Mouse (Mus musculus) G1E (cell line): ENCODE results near the gene Tm4sf5. TPM values are rescaled to one million over a fixed set of nuclear protein-coding genes. Genes with fewer than 3 reads are reported as not detected.
"Not testable (repeated sequence)": the region's sequence is repeated elsewhere in the genome, so short reads cannot be mapped to it uniquely, and the experiment has no call there.

Experiments
- ATAC-seq: 2 replicates; pipeline ENCODE4 v1.8.0; 2016; ENCODE audit warnings: mild to moderate bottlenecking; ENCODE audit not compliant: insufficient number of reproducible peaks, poor library complexity, low FRiP score, severe bottlenecking; ENCODE audit errors: extremely low read depth
- DNase-seq: peaks from one replicate; pipeline ENCODE4 v3.0.0; 2012; ENCODE audit warnings: low spot score
- H3K27me3 ChIP-seq: 2 replicates; pipeline ENCODE4 v1.6.1; 2012; ENCODE audit warnings: mild to moderate bottlenecking, low read length, inconsistent platforms; ENCODE audit not compliant: insufficient read depth
- H3K36me3 ChIP-seq: replicated peaks from 2 replicates; pipeline ENCODE3; 2012; ENCODE audit warnings: mild to moderate bottlenecking, inconsistent platforms
- H3K4me1 ChIP-seq: 2 replicates; pipeline ENCODE4 v1.6.1; 2012; ENCODE audit warnings: low read depth, low read length, inconsistent platforms, mixed read lengths; ENCODE audit not compliant: insufficient read depth
- H3K4me3 ChIP-seq: 2 replicates; pipeline ENCODE4 v1.5.1; 2012; ENCODE audit warnings: low read depth, mild to moderate bottlenecking, inconsistent platforms, low read length, moderate library complexity, mixed read lengths
- H3K9me3 ChIP-seq: replicated peaks from 2 replicates; pipeline ENCODE4 v1.6.1; 2012; ENCODE audit warnings: inconsistent platforms
- CTCF ChIP-seq: IDR thresholded peaks from 2 replicates; pipeline ENCODE4 v1.5.1; 2012; ENCODE audit warnings: low read depth, low read length, inconsistent platforms, mixed read lengths
- GATA1 ChIP-seq: IDR thresholded peaks from 2 replicates; pipeline ENCODE4 v1.6.1; 2012; ENCODE audit warnings: borderline replicate concordance, low read length, inconsistent platforms, mixed read lengths
- GATA2 ChIP-seq: IDR thresholded peaks from 2 replicates; pipeline ENCODE4 v1.6.1; 2012; ENCODE audit warnings: low read depth, low read length, inconsistent platforms, borderline replicate concordance
- POLR2AphosphoS5 ChIP-seq: IDR thresholded peaks from 2 replicates; pipeline ENCODE4 v1.6.1; 2012; ENCODE audit warnings: low read depth, low read length, inconsistent platforms; ENCODE audit not compliant: insufficient replicate concordance
- TAL1 ChIP-seq: conservative IDR thresholded peaks from 2 replicates; pipeline ENCODE4 v1.6.1; 2012; ENCODE audit warnings: low read depth, low read length, inconsistent platforms, mixed read lengths
- polyA plus RNA-seq: library from polyadenylated mRNA; stranded (reverse); fragments of >175 nt; gene quantifications from 2 replicates; pipeline ENCODE4 v1.2.3, GENCODE M21; 2012
- total RNA-seq, 2 experiments: library from RNA; stranded (forward) in 1 of 2; stranded (reverse) in 1 of 2; fragments of 200-1000 nt in 1 of 2; fragments of >200 nt in 1 of 2; fragmentation: Nextera tagmentation in 1 of 2; gene quantifications; 2 replicates each; pipeline ENCODE4 v1.2.3; 2014 to 2017

Tm4sf5 gene
- total and polyA plus RNA-seq, 3 experiments, result not detected

GRCm38 (mm10) chr11:70525184-70525678 is 20.2 kb downstream of the Tm4sf5 start, which contains the start of gene Psmb6:
Gene Psmb6 (plus strand): TSS chr11:70525367.
- no peak for TF ChIP-seq GATA1
- no peak for TF ChIP-seq TAL1
- no peak for TF ChIP-seq CTCF
- TF ChIP-seq POLR2AphosphoS5, result no peak
- no peak for TF ChIP-seq GATA2
- H3K4me1 ChIP-seq, result peaks cover 19% of the 10 kb centered on the region
- peaks cover 38% of the 10 kb centered on the region for H3K36me3 ChIP-seq
- DNase-seq (peak; percentile 80), ATAC-seq (peak; percentile 94)
- H3K27me3 ChIP-seq, result peaks cover 4% of the 10 kb centered on the region
- H3K9me3 ChIP-seq, result no peaks in the 10 kb centered on the region
- peak within 1 kb of the TSS; percentile 75 for H3K4me3 ChIP-seq

- ATAC-seq, result no peak
- peak; percentile 45 for DNase-seq
- no peaks in the 10 kb centered on the region for H3K9me3 ChIP-seq
- TF ChIP-seq POLR2AphosphoS5, result no peak
- no peak for TF ChIP-seq TAL1
- no peak for TF ChIP-seq CTCF
- TF ChIP-seq GATA2, result no peak
- TF ChIP-seq GATA1, result no peak
- H3K4me1 ChIP-seq, result peaks cover 19% of the 10 kb centered on the region
- peaks cover 1% of the 10 kb centered on the region for H3K27me3 ChIP-seq
- H3K36me3 ChIP-seq, result peaks cover 38% of the 10 kb centered on the region
- H3K4me3 ChIP-seq, result peak overlapping the region; percentile 75
Measured at GRCm38 (mm10) chr11:70525726-70526125, 20.7 kb downstream of the Tm4sf5 start.

- Histone ChIP-seq H3K4me1 (peaks cover 19% of the 10 kb centered on the region), H3K27me3 (no peaks in the 10 kb centered on the region), H3K4me3 (peak overlapping the region; percentile 75), H3K9me3 (no peaks in the 10 kb centered on the region), H3K36me3 (peaks cover 38% of the 10 kb centered on the region)
- TF ChIP-seq GATA1 (no peak), POLR2AphosphoS5 (no peak)
- DNase-seq (no peak), ATAC-seq (no peak)
Measured at GRCm38 (mm10) chr11:70526211-70526610, 21.2 kb downstream of the Tm4sf5 start.

- Histone ChIP-seq H3K27me3 (peaks cover 6% of the 10 kb centered on the region; the same call in 1 of the 2 replicates), H3K4me1 (peaks cover 19% of the 10 kb centered on the region), H3K36me3 (peaks cover 38% of the 10 kb centered on the region), H3K4me3 (no peak overlapping the region), H3K9me3 (no peaks in the 10 kb centered on the region)
- ATAC-seq (no peak), DNase-seq (no peak)
- TF ChIP-seq CTCF (no peak), GATA2 (no peak), TAL1 (no peak), GATA1 (no peak)
Measured at GRCm38 (mm10) chr11:70528610-70529009, 23.6 kb downstream of the Tm4sf5 start.

GRCm38 (mm10) chr11:70531065-70531464 is 26.0 kb downstream of the Tm4sf5 start:
- Histone ChIP-seq H3K36me3 (peaks cover 36% of the 10 kb centered on the region), H3K27me3 (peaks cover 16% of the 10 kb centered on the region), H3K4me1 (peaks cover 12% of the 10 kb centered on the region)
- not testable (repeated sequence) for ATAC-seq, H3K9me3 ChIP-seq, H3K4me3 ChIP-seq, DNase-seq

GRCm38 (mm10) chr11:70532839-70533238 is 27.8 kb downstream of the Tm4sf5 start, which contains the start of gene Gm40193:
Gene Gm40193 (minus strand): TSS chr11:70532939.
- no peak for ATAC-seq
- H3K4me3 ChIP-seq, result no peak within 1 kb of the TSS
- H3K36me3 ChIP-seq, result peaks cover 18% of the 10 kb centered on the region
- no peaks in the 10 kb centered on the region for H3K9me3 ChIP-seq
- peaks cover 27% of the 10 kb centered on the region for H3K27me3 ChIP-seq
- no peaks in the 10 kb centered on the region for H3K4me1 ChIP-seq
- DNase-seq, result no peak
- TF ChIP-seq GATA2, result no peak
- no peak for TF ChIP-seq CTCF
- no peak for TF ChIP-seq POLR2AphosphoS5
- no peak for TF ChIP-seq TAL1
- no peak for TF ChIP-seq GATA1

- Histone ChIP-seq H3K4me1 (peaks cover 21% of the 10 kb centered on the region), H3K4me3 (peak overlapping the region; percentile 64; the same call in 1 of the 2 replicates), H3K27me3 (peaks cover 71% of the 10 kb centered on the region), H3K36me3 (no peaks in the 10 kb centered on the region), H3K9me3 (no peaks in the 10 kb centered on the region)
- DNase-seq (no peak), ATAC-seq (no peak)
- no peak for TF ChIP-seq TAL1
- no peak for TF ChIP-seq CTCF
- no peak for TF ChIP-seq GATA1
Measured at GRCm38 (mm10) chr11:70539423-70539822, 34.4 kb downstream of the Tm4sf5 start.
